Mouse (Mus musculus) spleen, adult 2 months (tissue): ENCODE measurements around the gene Hmg20b.

Source experiments
- CTCF ChIP-seq: fragments of 200-500 bp; IDR thresholded peaks from 2 replicates; pipeline ENCODE4 v1.5.1; 2011; ENCODE audit warnings: mild to moderate bottlenecking, inconsistent platforms; ENCODE audit not compliant: insufficient read depth, insufficient read length, insufficient replicate concordance; ENCODE audit errors: extremely low read depth
- POLR2A ChIP-seq: fragments of 200-500 bp; IDR thresholded peaks from 2 replicates; pipeline ENCODE4 v1.6.1; 2011; ENCODE audit warnings: low read depth, low read length, inconsistent platforms

DNA sequence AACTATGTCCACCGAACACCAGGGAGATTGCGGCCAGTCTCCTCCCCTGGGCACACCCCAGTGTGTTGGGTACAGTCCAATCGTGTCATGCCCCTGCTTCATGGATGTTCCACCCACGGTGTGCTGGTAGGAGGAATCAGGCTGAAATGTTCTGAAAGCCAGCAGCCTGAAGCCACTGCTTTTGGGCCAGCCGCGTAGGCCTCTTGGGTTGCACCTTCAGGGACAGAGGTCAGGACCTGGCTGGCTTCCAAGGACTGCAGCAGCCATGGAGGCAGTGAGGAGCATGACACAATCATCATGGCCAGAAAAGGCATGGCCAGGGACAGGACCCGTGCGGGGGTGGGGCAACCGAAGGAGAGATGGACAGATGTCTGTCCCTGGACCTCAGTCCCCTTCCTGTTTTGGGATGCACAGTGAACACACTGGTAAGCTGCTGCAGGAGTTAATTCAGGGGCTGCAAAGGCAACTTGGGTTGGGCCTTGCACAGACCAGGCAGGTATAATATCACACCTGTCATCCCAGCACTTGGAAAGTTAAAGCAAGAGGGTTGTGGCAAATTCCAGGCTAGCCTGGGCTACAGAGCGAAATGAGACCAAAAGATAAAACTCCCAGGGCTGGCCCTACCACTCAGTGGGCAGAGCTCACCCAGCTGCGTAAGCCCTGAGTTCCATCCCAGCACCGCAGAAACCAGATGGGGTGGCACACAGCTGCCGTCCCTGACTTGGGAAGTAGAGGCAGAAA is 31.5 kb downstream of the Hmg20b start:
- no peak for TF ChIP-seq POLR2A
- no peak for TF ChIP-seq CTCF
